Mouse (Mus musculus) limb, embryonic 11.5 days (tissue): Measurements from ENCODE around the gene Hamp2. TPM values are rescaled to one million over a fixed set of nuclear protein-coding genes. Genes with fewer than 3 reads are reported as not detected.

Source experiments
- ATAC-seq: fragments of 200-750 bp; cut with Nextera tagmentation; 2 replicates; pipeline ENCODE4 v1.8.0; 2017; ENCODE audit warnings: low read depth; ENCODE audit not compliant: insufficient number of reproducible peaks, low FRiP score, low TSS enrichment
- DNase-seq: peaks from one replicate; pipeline ENCODE4 v3.0.0-alpha.2; 2015; ENCODE audit warnings: low spot score
- H3K27ac ChIP-seq: fragments of 300-500 bp; sonication (generic); replicated peaks from 2 replicates; pipeline ENCODE4 v1.5.1; 2014; ENCODE audit warnings: low read depth, mild to moderate bottlenecking, low read length
- H3K27me3 ChIP-seq: fragments of 300-500 bp; sonication (generic); 2 replicates; pipeline ENCODE4 v1.6.1; 2014; ENCODE audit warnings: mild to moderate bottlenecking, low read length, mixed read lengths; ENCODE audit not compliant: control insufficient read depth, insufficient read depth
- H3K36me3 ChIP-seq: fragments of 300-500 bp; sonication (generic); 2 replicates; pipeline ENCODE4 v1.6.1; 2014; ENCODE audit warnings: mild to moderate bottlenecking, low read length, moderate library complexity, mixed read lengths; ENCODE audit not compliant: control insufficient read depth, insufficient read depth
- H3K4me1 ChIP-seq: fragments of 300-500 bp; sonication (generic); 2 replicates; pipeline ENCODE4 v1.6.1; 2014; ENCODE audit warnings: low read length, mixed read lengths; ENCODE audit not compliant: control insufficient read depth, insufficient read depth
- H3K4me2 ChIP-seq: fragments of 300-500 bp; sonication (generic); 2 replicates; pipeline ENCODE4 v1.6.1; 2014; ENCODE audit warnings: low read depth, mild to moderate bottlenecking, moderate library complexity; ENCODE audit not compliant: severe bottlenecking
- H3K4me3 ChIP-seq: fragments of 300-500 bp; sonication (generic); 2 replicates; pipeline ENCODE4 v1.5.1; 2014; ENCODE audit warnings: low read depth, low read length
- H3K9ac ChIP-seq: fragments of 300-500 bp; sonication (generic); 2 replicates; pipeline ENCODE4 v1.6.1; 2014; ENCODE audit warnings: mild to moderate bottlenecking, low read length
- H3K9me3 ChIP-seq: fragments of 300-500 bp; sonication (generic); 2 replicates; pipeline ENCODE4 v1.6.1; 2016; ENCODE audit warnings: low read length; ENCODE audit not compliant: control insufficient read depth
- WGBS: fragments of 180-500 bp; shearing (Covaris S2); extraction: QIAGEN DNeasy Blood & Tissue Kit; methylation state at CpG from one replicate; pipeline ENCODE4 v1.1.7; 2014; 5-methylcytosine and 5-hydroxymethylcytosine counted together
- polyA plus RNA-seq: library from polyadenylated mRNA; unstranded; fragments of >200 nt; fragmentation: Nextera tagmentation; extraction: Ambion mirVana; gene quantifications from 2 replicates; pipeline ENCODE4 v1.2.1, GENCODE M21; 2014

Gene Hamp2
- polyA plus RNA-seq, 1 experiment from 2014 or later, result not detected

DNA sequence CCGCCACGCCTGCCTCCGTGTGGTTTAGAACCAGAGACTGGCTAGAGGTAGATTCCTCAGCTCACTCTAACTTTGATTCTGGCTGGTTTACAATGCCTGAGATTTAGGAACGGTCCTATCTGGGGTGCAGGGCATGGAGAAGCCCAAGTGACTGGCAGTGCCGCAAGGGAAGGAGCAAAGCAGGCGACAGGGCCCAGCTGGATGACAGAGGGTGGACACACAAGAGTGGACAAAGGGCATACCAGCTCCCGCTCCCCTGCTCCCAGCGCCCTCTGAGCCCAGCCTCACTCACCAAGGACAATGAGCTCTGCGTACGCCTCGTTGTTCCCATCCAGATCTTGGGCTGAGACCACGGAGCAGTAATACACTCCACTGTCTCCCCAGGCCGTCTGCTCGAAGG is 41.2 kb upstream of the Hamp2 start:
- Histone ChIP-seq H3K4me1 (no peaks in the 10 kb centered on the region), H3K4me3 (no peak overlapping the region), H3K36me3 (no peaks in the 10 kb centered on the region), H3K27ac (no peak overlapping the region), H3K4me2 (no peak overlapping the region), H3K9me3 (no peaks in the 10 kb centered on the region; the same call in 1 of the 2 replicates), H3K27me3 (no peaks in the 10 kb centered on the region), H3K9ac (no peak overlapping the region)
- ATAC-seq, result no peak
- DNase-seq, result no peak
- 92% methylated on average over 14 of the region's 14 CpGs for WGBS

DNA sequence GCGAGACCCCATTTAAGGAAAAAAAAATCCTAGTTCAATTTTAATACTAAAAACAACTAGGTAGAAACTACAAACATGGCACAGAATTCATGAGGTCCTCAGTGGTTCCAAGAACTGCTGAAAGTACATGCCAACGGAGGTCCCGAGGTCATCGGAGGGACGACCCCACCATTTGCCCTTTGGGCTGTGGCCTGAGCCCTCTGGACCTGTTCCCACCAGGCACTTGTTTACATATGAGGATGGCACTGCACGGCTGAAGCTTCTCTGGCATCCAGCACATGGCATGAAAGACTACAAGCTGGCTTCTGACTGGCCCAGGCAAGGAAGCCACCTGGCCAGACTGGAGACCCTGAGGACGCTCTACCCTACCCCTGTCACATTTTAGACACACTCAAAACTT is 39.9 kb upstream of the Hamp2 start:
- Histone ChIP-seq H3K36me3 (no peaks in the 10 kb centered on the region), H3K9ac (no peak overlapping the region), H3K9me3 (no peaks in the 10 kb centered on the region; the same call in 1 of the 2 replicates), H3K27ac (no peak overlapping the region), H3K4me2 (no peak overlapping the region), H3K27me3 (no peaks in the 10 kb centered on the region), H3K4me1 (no peaks in the 10 kb centered on the region), H3K4me3 (no peak overlapping the region)
- ATAC-seq (no peak), DNase-seq (no peak)
- WGBS, result 85% methylated on average over 7 of the region's 7 CpGs

DNA sequence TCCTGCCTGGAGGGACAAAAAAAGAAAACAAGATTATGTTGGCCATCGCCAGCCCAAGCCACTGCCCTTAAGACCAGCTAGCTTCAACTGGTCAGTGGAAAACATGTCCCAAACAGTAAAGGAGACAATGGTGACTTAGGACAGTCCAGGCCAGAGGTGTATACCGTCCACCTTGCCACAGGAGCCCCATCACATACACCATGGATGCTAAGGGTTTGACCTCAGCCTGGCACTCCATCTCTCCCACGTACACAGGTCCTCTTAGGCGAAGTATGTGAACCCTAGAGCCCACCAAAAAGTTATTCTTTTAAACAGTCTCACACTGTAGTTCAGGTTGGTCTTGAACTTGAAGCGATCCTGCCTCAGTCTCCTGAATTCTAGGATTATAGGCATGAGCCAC is 38.4 kb upstream of the Hamp2 start:
- WGBS, result 87% methylated on average over 5 of the region's 5 CpGs
- no peak for ATAC-seq

DNA sequence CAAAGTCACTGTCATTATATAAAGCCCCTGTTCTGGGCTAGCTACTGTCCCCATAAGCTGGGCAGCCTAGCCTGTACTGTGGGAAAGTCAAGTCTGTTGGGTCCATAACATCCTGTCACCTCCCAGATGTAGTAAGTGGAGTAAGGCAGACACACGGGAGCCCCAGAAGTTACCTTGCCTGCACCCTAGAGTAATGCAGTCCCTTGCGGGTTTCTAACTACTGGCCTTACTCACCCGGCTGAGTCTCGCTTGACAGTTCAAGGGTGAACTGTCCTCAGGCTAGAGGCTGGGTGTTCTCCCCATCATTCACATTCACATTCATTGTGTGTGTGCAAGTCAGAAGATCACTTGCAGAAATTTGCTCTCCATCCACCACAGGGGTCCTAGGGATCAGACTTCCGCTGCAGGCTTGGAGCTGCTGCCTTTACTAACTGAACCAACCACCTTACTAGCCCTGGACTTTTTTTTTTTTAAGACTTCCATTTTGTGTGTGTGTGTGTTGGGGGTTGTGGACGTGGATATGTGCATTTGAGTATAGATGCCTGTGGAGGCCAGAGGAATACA is 35.4 kb upstream of the Hamp2 start:
- ATAC-seq (no peak), DNase-seq (no peak)
- Histone ChIP-seq H3K9ac (no peak overlapping the region), H3K27me3 (no peaks in the 10 kb centered on the region), H3K9me3 (no peaks in the 10 kb centered on the region; the same call in 1 of the 2 replicates), H3K27ac (no peak overlapping the region), H3K4me1 (peaks cover 3% of the 10 kb centered on the region; the same call in 1 of the 2 replicates), H3K4me3 (no peak overlapping the region), H3K36me3 (no peaks in the 10 kb centered on the region), H3K4me2 (no peak overlapping the region)
- 92% methylated on average over 6 of the region's 6 CpGs for WGBS

More for the DNA sequence above, 38.4 kb upstream of the Hamp2 start:
- no peaks in the 10 kb centered on the region for H3K36me3 ChIP-seq
- H3K4me1 ChIP-seq, result peaks cover 3% of the 10 kb centered on the region; the same call in 1 of the 2 replicates
- H3K4me2 ChIP-seq, result no peak overlapping the region
- DNase-seq, result no peak
- H3K9me3 ChIP-seq, result no peaks in the 10 kb centered on the region; the same call in 1 of the 2 replicates
- H3K27ac ChIP-seq, result no peak overlapping the region
- H3K27me3 ChIP-seq, result no peaks in the 10 kb centered on the region
- no peak overlapping the region for H3K9ac ChIP-seq
- H3K4me3 ChIP-seq, result no peak overlapping the region

DNA sequence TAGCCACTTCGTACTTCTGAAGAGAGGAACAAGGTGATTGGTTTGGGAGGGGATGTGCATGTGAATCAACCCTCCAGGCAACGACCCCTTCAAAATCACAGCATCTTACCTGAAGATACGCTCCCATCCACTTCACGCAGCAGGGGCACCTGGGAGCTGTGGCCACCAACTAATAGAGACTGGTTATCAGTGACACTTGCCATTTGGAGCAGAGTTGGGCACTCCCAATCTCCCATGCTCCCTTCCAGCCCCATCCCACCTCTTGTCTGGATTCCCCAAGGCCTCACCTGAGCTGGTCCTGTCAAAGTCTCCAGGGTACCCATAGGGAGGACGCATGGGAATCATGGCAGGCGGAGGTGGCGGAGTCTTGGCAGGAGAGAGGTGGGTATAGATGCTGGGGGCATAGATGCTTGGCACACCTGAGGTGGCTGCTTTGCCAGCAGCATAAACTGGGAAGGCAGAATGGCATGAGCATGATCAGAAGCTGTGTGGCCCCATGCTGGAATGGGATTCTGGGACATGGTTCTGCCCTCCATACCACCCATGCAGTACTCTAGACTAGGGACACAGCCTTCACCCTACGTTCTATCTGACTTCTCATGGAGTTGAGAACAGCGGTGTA is 34.5 kb upstream of the Hamp2 start:
- H3K4me2 ChIP-seq, result no peak overlapping the region
- DNase-seq (no peak), ATAC-seq (no peak)
- peaks cover 3% of the 10 kb centered on the region; the same call in 1 of the 2 replicates for H3K36me3 ChIP-seq
- no peaks in the 10 kb centered on the region for H3K27me3 ChIP-seq
- no peaks in the 10 kb centered on the region; the same call in 1 of the 2 replicates for H3K9me3 ChIP-seq
- no peak overlapping the region for H3K4me3 ChIP-seq
- 97% methylated on average over 9 of the region's 9 CpGs for WGBS
- no peak overlapping the region for H3K27ac ChIP-seq
- H3K9ac ChIP-seq, result no peak overlapping the region
- peaks cover 3% of the 10 kb centered on the region; the same call in 1 of the 2 replicates for H3K4me1 ChIP-seq

DNA sequence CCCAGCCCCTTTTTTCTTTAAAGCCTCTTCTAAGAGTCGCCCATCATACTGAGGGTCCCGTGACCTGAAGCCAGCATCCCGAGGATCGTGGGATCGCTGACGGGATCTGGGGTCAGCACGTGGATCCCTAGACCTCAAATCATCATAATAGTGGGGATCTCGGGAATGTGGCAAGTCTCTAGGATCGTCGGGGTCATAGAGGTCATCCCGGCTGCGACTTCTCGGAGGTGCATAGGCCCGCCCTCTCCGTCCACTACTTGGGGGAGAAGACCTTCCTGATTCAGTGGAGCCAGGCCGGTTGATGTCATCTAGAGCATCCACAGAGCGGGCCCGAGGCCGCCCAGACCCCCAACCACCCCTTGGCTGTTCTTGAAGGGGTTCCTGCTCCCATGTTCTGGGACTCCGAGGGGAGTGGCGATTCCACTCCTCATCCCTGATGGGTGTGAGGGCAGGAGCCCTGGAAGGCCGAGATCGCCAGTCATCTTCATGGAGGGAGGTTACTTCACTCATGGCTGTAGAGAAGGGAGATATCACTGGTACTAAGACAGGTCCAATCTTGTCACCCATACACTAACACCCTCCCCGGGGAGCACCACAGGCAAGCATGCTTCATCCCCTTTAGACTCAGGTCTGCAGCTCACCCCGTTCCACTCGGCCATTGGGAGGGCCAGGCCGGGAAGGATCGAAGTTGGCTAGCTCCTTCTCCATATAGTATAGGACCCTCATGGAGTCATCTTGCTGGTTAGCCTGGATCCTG is 33.8 kb upstream of the Hamp2 start:
- Histone ChIP-seq H3K4me1 (peaks cover 3% of the 10 kb centered on the region; the same call in 1 of the 2 replicates), H3K9ac (peak overlapping the region; percentile 96), H3K4me3 (peak overlapping the region; percentile 83), H3K27me3 (no peaks in the 10 kb centered on the region), H3K27ac (peak overlapping the region; percentile 97; the same call in 1 of the 2 replicates), H3K36me3 (peaks cover 7% of the 10 kb centered on the region; the same call in 1 of the 2 replicates), H3K9me3 (no peaks in the 10 kb centered on the region; the same call in 1 of the 2 replicates), H3K4me2 (peak overlapping the region; percentile 91)
- ATAC-seq, result no peak
- 75% methylated on average over 28 of the region's 28 CpGs for WGBS
- peak; percentile 28 for DNase-seq

DNA sequence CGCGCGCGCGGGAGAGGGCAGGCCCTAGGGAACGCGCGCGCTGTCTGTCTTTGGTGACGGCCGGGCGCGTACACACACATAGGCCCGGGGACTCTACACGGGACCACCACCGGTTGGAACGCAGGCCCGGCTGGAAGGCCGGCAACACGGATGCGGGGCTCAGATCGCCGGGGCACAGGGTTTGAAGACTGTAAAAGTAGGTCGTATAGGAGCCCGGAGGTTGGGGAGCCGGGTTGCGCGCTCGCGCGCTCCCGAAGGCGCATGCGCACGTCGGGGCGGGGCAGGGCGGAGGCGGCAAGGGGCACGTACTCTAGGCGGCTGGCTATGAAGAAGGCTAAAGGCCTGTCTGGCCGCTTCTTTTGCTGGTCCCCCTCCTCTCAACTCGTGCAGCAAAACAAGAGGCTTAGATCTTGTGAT is 32.9 kb upstream of the Hamp2 start:
- ATAC-seq (peak; percentile 44; the same call in 1 of the 2 replicates), DNase-seq (peak; percentile 92)
- Histone ChIP-seq H3K36me3 (peaks cover 13% of the 10 kb centered on the region; the same call in 1 of the 2 replicates), H3K9me3 (no peaks in the 10 kb centered on the region; the same call in 1 of the 2 replicates), H3K4me2 (peak overlapping the region; percentile 91), H3K9ac (peak overlapping the region; percentile 96), H3K27ac (peak overlapping the region; percentile 97), H3K27me3 (no peaks in the 10 kb centered on the region), H3K4me1 (peaks cover 3% of the 10 kb centered on the region; the same call in 1 of the 2 replicates), H3K4me3 (peak overlapping the region; percentile 83)
- under 1% methylated on average over 40 of the region's 43 CpGs for WGBS

DNA sequence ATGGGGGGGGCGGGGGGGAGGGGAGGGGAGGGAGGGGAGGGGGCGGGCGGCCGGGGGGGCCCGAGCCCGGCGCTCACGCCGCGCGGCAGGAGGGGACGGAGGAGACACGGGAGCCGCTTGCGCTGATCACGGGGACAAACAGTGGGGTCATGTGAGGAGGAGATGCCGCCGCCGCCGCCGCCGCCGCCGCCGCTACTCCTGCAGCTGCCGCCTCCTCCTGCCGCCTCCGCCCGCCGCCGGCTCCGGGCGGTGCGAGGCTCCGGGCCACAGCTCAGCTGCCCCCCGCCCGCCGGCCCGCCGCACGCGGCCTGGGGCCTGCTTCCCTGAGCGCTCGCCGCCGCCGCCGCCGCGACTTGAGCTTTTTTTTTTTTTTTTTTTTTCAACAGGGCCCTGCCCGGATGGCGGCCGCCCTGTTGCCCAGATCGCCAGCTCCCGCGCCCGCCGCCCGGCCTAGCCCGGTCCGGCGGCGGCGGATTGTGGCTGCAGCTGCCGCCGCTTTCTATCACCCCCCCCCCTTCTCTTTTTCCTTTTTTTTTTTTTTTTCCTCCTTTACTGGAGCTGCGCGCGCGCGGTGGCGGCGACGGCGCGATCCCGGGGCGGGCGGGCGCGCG is 32.4 kb upstream of the Hamp2 start, which contains the start of gene Usf2:
Usf2 (minus strand) TSS at position 48 of the 611 bp plus-strand sequence.
- peaks cover 3% of the 10 kb centered on the region; the same call in 1 of the 2 replicates for H3K4me1 ChIP-seq
- peak within 1 kb of the TSS; percentile 96 for H3K9ac ChIP-seq
- 0% methylated on average over 31 of the region's 82 CpGs for WGBS
- peak within 1 kb of the TSS; percentile 91 for H3K4me2 ChIP-seq
- H3K9me3 ChIP-seq, result no peaks in the 10 kb centered on the region; the same call in 1 of the 2 replicates
- ATAC-seq (peak; percentile 21; the same call in 1 of the 2 replicates), DNase-seq (peak; percentile 82)
- peak within 1 kb of the TSS; percentile 83 for H3K4me3 ChIP-seq
- H3K27me3 ChIP-seq, result no peaks in the 10 kb centered on the region
- peaks cover 18% of the 10 kb centered on the region for H3K36me3 ChIP-seq
- peak within 1 kb of the TSS; percentile 97 for H3K27ac ChIP-seq
